ENCODE assay signal across 1 mouse cellular context in genomic region chr7:19667434-19667833, GRCm38 (mm10).
TF ChIP-seq lines count a peak whose summit lies in the region.

No protein-coding gene starts in this region.

TF ChIP-seq in CH12.LX, 34 proteins besides CTCF, POLR2A, EP300 and RAD21:
- TF ChIP-seq HCFC1 (IDR thresholded peaks at IDR 0.05; ENCODE audit: low read depth, low read length) (0 out of 2 replicates have a peak, but pooled peaks have one; percentile 22), MAZ (IDR thresholded peaks at IDR 0.05; ENCODE audit: low read depth, low read length) (no peak), NELFE (IDR thresholded peaks at IDR 0.05; ENCODE audit: low read depth, low read length) (peak; percentile 26; the same call in 1 of the 2 replicates), RCOR1 (conservative IDR thresholded peaks at IDR 0.05; ENCODE audit: low read depth, low read length) (0 out of 2 replicates have a peak, but pooled peaks have one; percentile 67), CHD2 (IDR thresholded peaks at IDR 0.05; ENCODE audit: low read length) (peak; percentile 50; the same call in 1 of the 2 replicates), ELF1 (IDR thresholded peaks at IDR 0.05; ENCODE audit: low read depth, low read length) (peak; percentile 79), KAT2A (IDR thresholded peaks at IDR 0.05; ENCODE audit: insufficient replicate concordance, low read length) (no peak), MAFK (IDR thresholded peaks at IDR 0.05; ENCODE audit: insufficient replicate concordance, low read length) (peak; percentile 45; the same call in 1 of the 2 replicates), JUND (conservative IDR thresholded peaks at IDR 0.05; ENCODE audit: low read depth, low read length) (no peak), IRF4 (IDR thresholded peaks at IDR 0.05; ENCODE audit: low read depth, low read length) (peak; percentile 91), MAX (IDR thresholded peaks at IDR 0.05; ENCODE audit: low read length) (peak; percentile 50; the same call in 1 of the 2 replicates), TBP (conservative IDR thresholded peaks at IDR 0.05; ENCODE audit: low read depth, low read length) (0 out of 2 replicates have a peak, but pooled peaks have one; percentile 37), TCF12 (IDR thresholded peaks at IDR 0.05; ENCODE audit: low read depth, low read length) (0 out of 2 replicates have a peak, but pooled peaks have one; percentile 31)
